Mouse (Mus musculus): Measurements from ENCODE around the gene Mylpf.

The Mylpf gene

GRCm38 (mm10) chr7:127207374-127208294 is 1.1 kb upstream of the Mylpf start:
- DNase-seq: peak; percentile 80

GRCm38 (mm10) chr7:127208295-127208552 is 466 bp upstream of the Mylpf start, which contains the start of gene Tbc1d10b:
TSS of gene Tbc1d10b (minus strand) at chr7:127208468.
- DNase-seq: no peak

- DNase-seq: no peak
Observed at GRCm38 (mm10) chr7:127209851-127210250, 1.2 kb downstream of the Mylpf start.

GRCm38 (mm10) chr7:127210266-127210665 is 1.6 kb downstream of the Mylpf start:
- peak; percentile 72 for DNase-seq

GRCm38 (mm10) chr7:127211014-127211745 is 2.5 kb downstream of the Mylpf start:
- peak; percentile 53 for DNase-seq

GRCm38 (mm10) chr7:127212432-127213250 is 4.0 kb downstream of the Mylpf start:
- DNase-seq: peak; percentile 53

GRCm38 (mm10) chr7:127213485-127213884 is 4.8 kb downstream of the Mylpf start:
- DNase-seq: peak; percentile 64

GRCm38 (mm10) chr7:127213930-127214329 is 5.2 kb downstream of the Mylpf start:
- peak; percentile 34 for DNase-seq

- peak; percentile 21 for DNase-seq
Observed at GRCm38 (mm10) chr7:127214521-127214920, 5.8 kb downstream of the Mylpf start.

- DNase-seq: peak; percentile 75
Observed at GRCm38 (mm10) chr7:127214981-127215871, 6.5 kb downstream of the Mylpf start.

- DNase-seq: peak; percentile 20
Observed at GRCm38 (mm10) chr7:127216307-127216706, 7.6 kb downstream of the Mylpf start.

- no peak for DNase-seq
Observed at GRCm38 (mm10) chr7:127217475-127217874, 8.8 kb downstream of the Mylpf start.

- DNase-seq: no peak
Observed at GRCm38 (mm10) chr7:127217901-127218642, 9.4 kb downstream of the Mylpf start.

GRCm38 (mm10) chr7:127218670-127219069 is 10.0 kb downstream of the Mylpf start:
- DNase-seq: no peak

- no peak for DNase-seq
Observed at GRCm38 (mm10) chr7:127220440-127220839, 11.8 kb downstream of the Mylpf start.

GRCm38 (mm10) chr7:127223106-127223505 is 14.4 kb downstream of the Mylpf start:
- DNase-seq: no peak

GRCm38 (mm10) chr7:127223515-127224478 is 15.1 kb downstream of the Mylpf start:
- no peak for DNase-seq

GRCm38 (mm10) chr7:127224616-127225015 is 15.9 kb downstream of the Mylpf start:
- DNase-seq: no peak

- DNase-seq: no peak
Observed at GRCm38 (mm10) chr7:127225147-127225995, 16.7 kb downstream of the Mylpf start.
